Mouse (Mus musculus): ENCODE measurements around the gene Lmntd1.

GRCm38 (mm10) chr6:145347641-145348040, 266.5 kb downstream of the Lmntd1 start:
- TF ChIP-seq CTCF (IDR thresholded peaks at IDR 0.05; ENCODE audit: low read depth, low read length) = no peak
- no peak for TF ChIP-seq POLR2A (IDR thresholded peaks at IDR 0.05; ENCODE audit: borderline replicate concordance, low read depth, low read length)
